2 mouse cellular contexts compared by ENCODE assay signal in the genomic region with DNA sequence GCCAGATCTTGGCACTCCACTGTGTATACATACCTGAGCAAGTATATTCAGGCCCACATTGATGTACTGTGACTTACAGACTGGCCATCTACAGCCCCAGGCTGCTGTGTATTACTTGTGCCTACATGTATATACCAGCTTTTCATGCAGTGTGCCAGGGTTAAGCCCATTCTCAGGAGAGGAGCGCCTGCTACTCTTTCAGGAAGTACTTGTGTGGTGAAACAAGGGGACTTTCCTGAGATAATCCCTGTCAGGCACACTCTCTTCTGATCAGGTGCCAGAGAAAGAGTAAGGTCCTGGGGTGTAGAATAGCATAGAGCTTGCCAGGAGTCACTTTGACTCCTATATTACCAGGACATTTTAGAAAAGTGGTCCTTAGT.
TF ChIP-seq lines count a peak whose summit lies in the region.

No protein-coding gene starts in this region.

TF ChIP-seq in CH12.LX, 34 proteins besides CTCF, POLR2A, EP300 and RAD21:
- TF ChIP-seq GABPA (IDR thresholded peaks at IDR 0.05; ENCODE audit: insufficient replicate concordance, low read depth, low read length) (no peak), ZNF384 (IDR thresholded peaks at IDR 0.05; ENCODE audit: low read depth, low read length) (no peak), SMC3 (IDR thresholded peaks at IDR 0.05; ENCODE audit: low read depth, low read length) (no peak), BHLHE40 (IDR thresholded peaks at IDR 0.05; ENCODE audit: low read depth, low read length) (no peak), MAZ (IDR thresholded peaks at IDR 0.05; ENCODE audit: low read depth, low read length) (no peak), ETS1 (conservative IDR thresholded peaks at IDR 0.05; ENCODE audit: low read depth, low read length) (no peak)

TF ChIP-seq in MEL, 35 proteins besides CTCF, POLR2A, EP300 and RAD21:
- TF ChIP-seq GATA1 (IDR thresholded peaks at IDR 0.05; ENCODE audit: low read depth, low read length) (no peak), MYC (IDR thresholded peaks at IDR 0.05; ENCODE audit: low read depth, low read length) (0 out of 2 replicates have a peak, but pooled peaks have one; percentile 40), POLR2AphosphoS2 (IDR thresholded peaks at IDR 0.05; ENCODE audit: low read length) (no peak), TBP (IDR thresholded peaks at IDR 0.05; ENCODE audit: low read depth, low read length) (no peak)
